Mouse (Mus musculus) forebrain, embryonic 10.5 days (tissue): Measurements from ENCODE around the gene Mroh3. TPM values are rescaled to one million over a fixed set of nuclear protein-coding genes. Genes with fewer than 3 reads are reported as not detected.

ENCODE experiments used
- DNase-seq: peaks from one replicate; pipeline ENCODE4 v3.0.0-alpha.2; 2017; ENCODE audit warnings: low spot score; ENCODE audit errors: extremely low spot score
- H3K27ac ChIP-seq: fragments of 300-500 bp; sonication (generic); 2 replicates; pipeline ENCODE4 v1.5.1; 2016; ENCODE audit warnings: mild to moderate bottlenecking
- H3K27me3 ChIP-seq: fragments of 300-500 bp; sonication (generic); 2 replicates; pipeline ENCODE4 v1.6.1; 2016; ENCODE audit warnings: mild to moderate bottlenecking; ENCODE audit not compliant: poor library complexity, severe bottlenecking
- H3K36me3 ChIP-seq: fragments of 300-500 bp; sonication (generic); replicated peaks from 2 replicates; pipeline ENCODE4 v1.6.1; 2016; ENCODE audit warnings: mild to moderate bottlenecking, moderate library complexity
- H3K4me1 ChIP-seq: fragments of 300-500 bp; sonication (generic); 2 replicates; pipeline ENCODE4 v1.6.1; 2016
- H3K4me3 ChIP-seq: fragments of 300-500 bp; sonication (generic); 2 replicates; pipeline ENCODE4 v1.5.1; 2016; ENCODE audit warnings: mild to moderate bottlenecking, moderate library complexity
- H3K9me3 ChIP-seq: fragments of 300-500 bp; sonication (generic); 2 replicates; pipeline ENCODE4 v1.6.1; 2016; ENCODE audit warnings: mild to moderate bottlenecking, moderate library complexity
- WGBS: fragments of 180-500 bp; shearing (Covaris S2); methylation state at CpG from one replicate; pipeline ENCODE4 v1.1.7; 2016; 5-methylcytosine and 5-hydroxymethylcytosine counted together
- polyA plus RNA-seq: library from polyadenylated mRNA; unstranded; fragments of >200 nt; fragmentation: Nextera tagmentation; extraction: Ambion mirVana; gene quantifications from 2 replicates; pipeline ENCODE4 v1.2.1, GENCODE M21; 2016

The Mroh3 gene
- polyA plus RNA-seq, 1 experiment from 2014 or later: 0.27 TPM

DNA sequence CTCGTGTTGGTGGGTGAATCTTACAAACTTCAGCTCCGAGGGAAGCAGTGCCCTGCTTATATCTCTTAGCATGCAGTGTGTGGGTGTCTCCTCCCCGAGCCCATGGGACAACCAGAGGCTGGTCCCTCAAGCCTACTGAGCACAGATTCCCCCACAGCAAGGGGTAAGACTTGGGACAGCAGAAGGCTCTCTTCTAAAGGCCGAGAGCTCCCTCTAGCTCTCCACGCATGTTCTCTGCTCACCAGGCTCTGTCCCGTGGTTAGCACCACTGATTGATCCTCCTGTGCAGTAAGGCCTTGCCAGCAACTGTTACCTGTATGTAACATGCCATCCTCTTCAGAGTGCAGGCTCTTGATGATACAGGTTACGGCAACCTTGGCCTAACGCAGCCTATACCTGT is 45.0 kb downstream of the Mroh3 start:
- H3K4me3 ChIP-seq: no peak overlapping the region
- H3K27ac ChIP-seq: no peak overlapping the region
- H3K9me3 ChIP-seq: no peaks in the 10 kb centered on the region
- peaks cover 63% of the 10 kb centered on the region for H3K36me3 ChIP-seq
- 69% methylated on average over 8 of the region's 8 CpGs for WGBS
- H3K27me3 ChIP-seq: no peaks in the 10 kb centered on the region
- no peak for DNase-seq
- peaks cover 20% of the 10 kb centered on the region for H3K4me1 ChIP-seq

DNA sequence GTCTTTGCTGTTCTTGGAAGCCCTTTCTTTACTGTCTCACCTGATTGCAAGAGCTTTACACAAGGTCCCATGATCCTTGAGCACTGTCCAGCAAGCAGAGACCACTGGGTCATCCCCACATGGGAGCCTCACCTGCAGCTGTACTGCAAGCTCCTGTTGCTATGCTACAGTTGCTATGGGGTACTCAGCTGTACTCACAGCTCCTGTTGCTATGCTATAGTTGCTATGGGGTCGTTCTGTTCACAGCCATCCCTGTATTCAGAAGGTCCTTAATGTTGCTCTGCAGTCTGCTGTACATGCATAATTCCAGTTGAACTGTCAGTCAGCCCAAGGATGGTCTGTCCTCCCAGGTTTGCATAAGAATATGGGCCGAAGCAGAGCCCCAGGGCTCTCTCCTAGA is 47.2 kb downstream of the Mroh3 start:
- no peaks in the 10 kb centered on the region for H3K9me3 ChIP-seq
- no peak overlapping the region for H3K4me3 ChIP-seq
- peaks cover 15% of the 10 kb centered on the region; the same call in 1 of the 2 replicates for H3K4me1 ChIP-seq
- DNase-seq: no peak
- no peak overlapping the region for H3K27ac ChIP-seq
- WGBS: 69% methylated on average over 2 of the region's 2 CpGs
- H3K27me3 ChIP-seq: no peaks in the 10 kb centered on the region
- H3K36me3 ChIP-seq: peaks cover 65% of the 10 kb centered on the region

DNA sequence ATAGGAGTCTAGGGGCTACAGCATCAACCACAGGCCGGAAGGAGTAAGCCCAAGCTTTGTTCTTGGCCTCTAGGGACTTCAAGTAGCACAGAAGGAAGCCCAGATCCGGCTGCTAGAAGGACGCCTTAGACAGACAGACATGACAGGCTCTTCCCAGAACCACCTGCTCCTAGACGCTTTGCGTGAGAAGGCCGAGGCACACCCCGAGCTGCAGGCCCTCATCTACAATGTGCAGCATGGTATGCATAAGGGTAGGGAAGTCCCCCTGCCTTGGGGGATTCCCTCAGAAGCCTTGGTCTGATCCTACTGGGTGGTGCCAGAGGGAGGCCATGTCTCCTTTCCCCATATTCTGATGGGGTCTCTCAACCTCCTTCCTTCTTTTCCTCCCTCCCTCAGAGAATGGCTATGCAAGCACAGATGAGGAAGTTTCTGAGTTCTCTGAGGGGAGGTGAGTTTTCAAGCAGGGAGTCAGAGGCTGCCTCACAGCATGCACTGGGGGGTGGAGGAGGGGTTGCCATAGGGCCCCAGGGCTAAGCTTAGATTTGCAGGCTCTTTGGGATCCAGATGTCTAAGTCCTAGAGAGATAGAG is 51.2 kb downstream of the Mroh3 start:
- Histone ChIP-seq H3K4me1 (0 out of 2 replicates have a peak, but pooled peaks cover 7% of the 10 kb centered on the region), H3K4me3 (no peak overlapping the region), H3K27ac (no peak overlapping the region), H3K36me3 (peaks cover 93% of the 10 kb centered on the region), H3K27me3 (no peaks in the 10 kb centered on the region), H3K9me3 (no peaks in the 10 kb centered on the region)
- 94% methylated on average over 7 of the region's 7 CpGs for WGBS
- DNase-seq: no peak

DNA sequence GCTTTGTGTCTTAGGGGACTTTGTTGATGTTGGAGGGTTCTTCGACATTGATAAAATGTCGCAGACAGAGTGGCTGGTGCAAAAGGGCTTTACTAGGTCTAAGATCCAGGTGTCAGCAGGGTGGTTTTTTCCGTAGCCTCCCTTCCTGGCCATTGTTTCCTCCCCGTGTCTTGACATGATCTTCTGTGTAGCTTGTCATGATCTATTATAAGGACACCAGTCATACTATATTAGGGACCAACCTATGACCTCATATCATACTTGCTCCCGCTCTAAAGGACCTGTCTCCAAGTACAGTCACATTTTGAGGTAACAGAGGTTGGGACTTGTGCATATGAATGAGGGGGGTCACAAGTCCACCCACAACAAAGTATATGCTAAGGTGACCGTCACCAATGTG is 51.7 kb downstream of the Mroh3 start:
- H3K9me3 ChIP-seq: no peaks in the 10 kb centered on the region
- H3K4me3 ChIP-seq: no peak overlapping the region
- DNase-seq: no peak
- no peak overlapping the region for H3K27ac ChIP-seq
- peaks cover 97% of the 10 kb centered on the region for H3K36me3 ChIP-seq
- 90% methylated on average over 6 of the region's 6 CpGs for WGBS
- H3K27me3 ChIP-seq: no peaks in the 10 kb centered on the region
- 0 out of 2 replicates have a peak, but pooled peaks cover 7% of the 10 kb centered on the region for H3K4me1 ChIP-seq

DNA sequence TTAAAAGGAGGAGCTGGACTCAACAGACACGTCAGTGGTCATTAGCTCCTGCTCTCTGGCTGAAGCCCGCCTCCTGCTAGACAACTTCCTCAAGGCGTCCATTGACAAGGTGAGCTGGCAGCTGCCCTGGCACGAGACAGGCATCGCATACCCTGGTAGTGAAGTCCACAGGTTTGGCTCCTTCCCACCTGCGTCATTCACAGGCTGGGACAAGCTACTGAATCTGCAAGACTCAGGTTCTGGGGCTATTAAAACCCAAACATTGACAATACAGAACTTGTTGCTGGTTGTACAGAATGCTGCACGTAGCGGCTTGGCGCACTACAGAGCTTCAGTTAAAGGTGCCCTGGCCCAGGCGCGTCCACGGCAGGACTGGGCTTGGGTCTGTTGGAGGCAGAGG is 52.3 kb downstream of the Mroh3 start:
- no peak overlapping the region for H3K4me3 ChIP-seq
- no peaks in the 10 kb centered on the region for H3K27me3 ChIP-seq
- H3K27ac ChIP-seq: no peak overlapping the region
- 0 out of 2 replicates have a peak, but pooled peaks cover 1% of the 10 kb centered on the region for H3K4me1 ChIP-seq
- no peak for DNase-seq
- H3K36me3 ChIP-seq: peaks cover 95% of the 10 kb centered on the region
- H3K9me3 ChIP-seq: no peaks in the 10 kb centered on the region
- 94% methylated on average over 12 of the region's 12 CpGs for WGBS

DNA sequence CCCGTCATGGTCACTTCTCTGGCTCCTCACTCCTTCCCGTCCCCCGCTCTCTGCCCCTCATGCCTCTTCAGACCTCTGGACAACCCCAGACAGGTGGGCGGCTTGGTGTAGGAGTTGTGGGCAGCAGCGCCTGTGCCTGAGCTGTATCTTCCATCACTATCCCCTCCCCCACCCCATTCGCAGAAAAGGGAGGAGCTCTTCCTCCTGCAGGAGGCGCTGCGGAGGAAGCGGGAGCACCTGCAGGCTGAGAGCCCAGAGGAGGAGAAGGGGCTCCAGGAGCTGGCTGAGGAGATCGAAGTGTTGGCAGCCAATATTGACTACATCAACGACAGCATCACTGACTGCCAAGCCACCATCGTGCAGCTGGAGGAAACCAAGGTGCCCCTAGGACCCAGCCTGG is 52.8 kb downstream of the Mroh3 start:
- WGBS: 37% methylated on average over 12 of the region's 12 CpGs
- Histone ChIP-seq H3K4me3 (no peak overlapping the region), H3K9me3 (no peaks in the 10 kb centered on the region), H3K27me3 (no peaks in the 10 kb centered on the region), H3K36me3 (peaks cover 93% of the 10 kb centered on the region), H3K27ac (no peak overlapping the region), H3K4me1 (no peaks in the 10 kb centered on the region)
- no peak for DNase-seq

DNA sequence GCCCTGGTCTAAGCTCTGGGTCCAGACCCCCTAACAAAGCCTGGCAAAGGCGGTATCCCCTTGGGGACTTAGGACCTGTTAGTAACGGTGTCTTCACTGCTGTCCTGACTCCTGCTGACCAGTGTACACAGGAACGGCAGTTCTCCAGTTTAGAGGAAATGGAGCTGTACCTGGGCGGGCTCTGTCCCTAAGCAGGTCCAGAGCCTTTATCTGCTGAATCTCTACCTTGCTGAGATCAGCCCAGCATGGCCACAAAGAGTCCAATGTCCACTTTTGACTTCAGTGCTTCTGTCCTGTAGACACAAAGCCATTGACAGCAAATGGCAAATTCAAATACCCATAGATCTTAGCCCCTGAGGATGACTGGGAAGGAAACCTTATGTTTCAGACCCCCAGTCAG is 55.7 kb downstream of the Mroh3 start:
- WGBS: 89% methylated on average over 4 of the region's 4 CpGs

DNA sequence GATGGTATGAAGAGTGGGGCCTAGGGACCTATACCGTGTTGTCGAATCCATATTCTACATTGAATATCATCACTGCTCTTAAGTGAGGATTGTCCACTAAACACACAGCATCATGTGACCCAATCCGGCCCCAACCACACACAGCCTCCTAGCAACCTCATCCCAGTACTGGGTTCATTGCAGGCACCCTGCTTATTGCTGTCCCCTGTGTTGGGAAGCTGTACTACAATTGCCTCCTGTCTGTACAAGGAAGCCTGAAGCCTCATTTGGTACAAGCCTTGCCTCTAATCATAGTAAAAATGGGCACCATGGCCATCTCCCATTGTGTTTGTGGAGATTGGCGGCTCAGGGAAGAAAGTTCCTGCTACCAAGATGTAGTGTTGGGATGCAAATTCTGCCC is 56.3 kb downstream of the Mroh3 start:
- no peaks in the 10 kb centered on the region for H3K9me3 ChIP-seq
- 95% methylated on average over 4 of the region's 4 CpGs for WGBS
- peaks cover 94% of the 10 kb centered on the region for H3K36me3 ChIP-seq
- no peak for DNase-seq
- no peak overlapping the region for H3K4me3 ChIP-seq
- H3K27me3 ChIP-seq: no peaks in the 10 kb centered on the region
- H3K27ac ChIP-seq: no peak overlapping the region
- no peaks in the 10 kb centered on the region for H3K4me1 ChIP-seq

More for the DNA sequence above, 55.7 kb downstream of the Mroh3 start:
- DNase-seq: no peak
- no peaks in the 10 kb centered on the region for H3K4me1 ChIP-seq
- peaks cover 94% of the 10 kb centered on the region for H3K36me3 ChIP-seq
- no peak overlapping the region for H3K27ac ChIP-seq
- H3K9me3 ChIP-seq: no peaks in the 10 kb centered on the region
- H3K27me3 ChIP-seq: no peaks in the 10 kb centered on the region
- H3K4me3 ChIP-seq: no peak overlapping the region

DNA sequence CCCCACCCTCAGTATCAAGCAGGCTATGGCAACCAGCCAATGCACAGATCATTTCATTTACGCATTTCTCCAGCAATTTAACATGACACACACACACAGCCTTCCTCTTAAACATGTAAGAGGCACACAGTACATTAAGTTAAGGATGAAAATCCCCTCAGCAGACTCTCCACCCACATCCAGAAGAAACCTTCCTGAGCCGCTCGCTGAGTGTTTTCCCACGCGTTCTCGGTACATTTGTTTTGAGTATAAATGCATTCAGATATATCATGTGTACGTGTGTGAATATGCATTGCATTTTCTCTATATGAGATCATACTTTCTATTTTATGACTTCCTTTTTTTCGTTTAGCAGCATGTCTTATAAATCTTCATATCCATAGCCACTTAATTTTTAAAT is 61.3 kb downstream of the Mroh3 start:
- whole genome bisulfite sequencing: 93% methylated on average over 8 of the region's 8 CpGs
- peaks cover 97% of the 10 kb centered on the region for H3K36me3 ChIP-seq
- DNase-seq: no peak

DNA sequence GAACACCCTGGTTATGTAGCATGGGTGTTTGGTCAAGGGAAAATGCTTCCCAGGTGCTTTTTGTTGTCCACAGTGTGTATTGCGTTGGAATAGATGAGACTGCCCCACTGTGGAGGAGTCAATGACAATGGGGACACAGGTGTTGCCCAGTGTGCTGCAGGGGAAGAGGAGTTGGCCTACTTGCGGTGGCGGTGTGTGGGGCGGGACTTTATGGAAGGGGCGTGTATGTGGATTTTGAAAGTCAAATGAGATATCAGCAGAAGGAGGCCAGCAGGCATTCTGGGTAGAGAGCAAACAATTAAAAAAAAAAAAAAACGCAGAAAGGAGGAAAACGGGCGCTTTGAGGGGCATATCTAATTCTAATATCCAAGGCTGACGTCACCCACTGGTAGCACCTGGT is 62.9 kb downstream of the Mroh3 start:
- no peak for DNase-seq
- no peak overlapping the region for H3K4me3 ChIP-seq
- no peak overlapping the region for H3K27ac ChIP-seq
- no peaks in the 10 kb centered on the region for H3K27me3 ChIP-seq
- H3K4me1 ChIP-seq: peaks cover 1% of the 10 kb centered on the region
- WGBS: 90% methylated on average over 9 of the region's 9 CpGs
- no peaks in the 10 kb centered on the region for H3K9me3 ChIP-seq
- peaks cover 94% of the 10 kb centered on the region for H3K36me3 ChIP-seq

More for the DNA sequence above, 61.3 kb downstream of the Mroh3 start:
- no peak overlapping the region for H3K27ac ChIP-seq
- H3K4me1 ChIP-seq: no peaks in the 10 kb centered on the region
- no peaks in the 10 kb centered on the region for H3K27me3 ChIP-seq
- no peak overlapping the region for H3K4me3 ChIP-seq
- H3K9me3 ChIP-seq: no peaks in the 10 kb centered on the region

DNA sequence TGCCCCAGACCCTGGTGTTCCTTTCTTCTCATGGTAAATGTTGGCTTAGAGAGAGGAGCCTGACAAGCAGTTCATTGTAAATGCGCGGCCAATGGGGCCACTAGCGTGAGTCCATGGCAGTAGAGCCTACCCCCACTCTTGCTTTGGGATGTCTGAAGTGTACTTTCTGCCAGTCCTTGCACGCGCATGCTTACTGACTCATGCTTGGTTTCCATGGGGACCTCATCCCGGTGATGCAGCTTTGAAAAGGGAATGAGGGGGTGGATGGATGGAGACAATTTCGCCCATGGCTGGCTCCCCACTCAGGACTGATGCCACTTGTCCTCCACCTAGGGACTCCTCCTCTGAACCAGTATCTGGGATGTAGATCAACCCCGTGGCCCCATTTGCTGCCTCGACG is 69.1 kb downstream of the Mroh3 start:
- Histone ChIP-seq H3K36me3 (peaks cover 35% of the 10 kb centered on the region), H3K4me1 (peaks cover 60% of the 10 kb centered on the region), H3K27ac (peak overlapping the region; percentile 45; the same call in 1 of the 2 replicates), H3K9me3 (no peaks in the 10 kb centered on the region), H3K4me3 (no peak overlapping the region), H3K27me3 (peaks cover 12% of the 10 kb centered on the region)
- DNase-seq: no peak
- 84% methylated on average over 10 of the region's 10 CpGs for WGBS

DNA sequence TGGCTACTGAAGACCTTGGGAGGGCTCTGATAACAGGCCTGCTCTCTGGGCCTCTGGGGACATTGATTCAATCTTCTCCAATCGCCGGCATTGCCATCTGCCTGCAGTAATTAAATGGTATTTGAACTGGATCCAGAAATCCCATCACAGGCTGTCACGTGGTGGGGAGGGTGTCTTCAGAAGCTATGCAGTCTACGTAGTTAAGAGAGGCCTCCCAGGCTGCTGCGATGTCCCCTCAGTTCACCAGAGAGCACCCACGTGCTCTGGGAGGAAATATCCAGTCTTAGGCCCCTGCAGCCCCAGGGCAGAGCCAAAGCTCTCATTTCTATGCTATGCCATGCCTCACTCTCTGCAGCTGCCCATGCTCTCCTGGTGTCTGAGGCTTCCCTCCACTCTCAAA is 70.3 kb downstream of the Mroh3 start:
- Histone ChIP-seq H3K36me3 (peaks cover 23% of the 10 kb centered on the region), H3K4me1 (peaks cover 71% of the 10 kb centered on the region), H3K27ac (0 out of 2 replicates have a peak overlapping the region, but pooled peaks have one; percentile 45), H3K4me3 (no peak overlapping the region), H3K27me3 (peaks cover 19% of the 10 kb centered on the region), H3K9me3 (no peaks in the 10 kb centered on the region)
- DNase-seq: no peak
- 68% methylated on average over 6 of the region's 6 CpGs for WGBS

DNA sequence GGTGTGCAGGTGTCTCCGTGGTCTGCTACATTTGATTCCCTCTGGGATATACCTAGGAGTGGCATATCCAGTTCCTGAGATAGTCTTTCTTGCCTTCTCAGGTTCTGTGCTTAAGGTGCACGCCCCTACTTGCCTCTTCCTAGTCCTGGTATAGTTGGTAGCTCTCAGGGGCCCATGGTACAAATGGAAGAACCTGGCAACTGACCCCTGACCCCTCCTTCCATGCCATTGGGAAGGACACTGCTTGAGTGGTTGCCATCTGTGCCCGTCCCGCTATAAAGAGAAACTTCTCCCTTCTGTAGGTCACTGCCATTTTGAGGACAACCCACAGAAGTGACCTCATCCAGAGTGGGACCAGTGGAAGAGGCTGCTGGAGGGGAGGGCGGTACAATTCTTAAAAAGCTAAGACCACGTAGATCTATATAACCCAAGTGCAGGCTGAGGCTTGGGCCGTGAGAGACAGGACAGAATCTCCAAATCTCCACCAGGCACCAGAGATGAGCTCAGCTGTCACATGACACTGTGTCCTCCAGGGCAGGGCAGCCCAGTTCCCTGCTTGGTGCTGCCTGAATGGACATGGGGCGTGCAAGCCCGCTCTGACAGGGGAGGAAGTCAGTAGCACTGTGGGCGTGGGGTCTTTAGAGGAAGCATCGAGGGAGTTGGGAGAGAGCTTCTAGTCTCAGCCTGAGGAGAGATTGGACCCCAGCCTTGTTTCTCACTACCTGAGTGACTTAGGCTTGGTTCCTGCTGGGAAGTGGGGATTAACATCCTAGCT is 71.3 kb downstream of the Mroh3 start:
- Histone ChIP-seq H3K27ac (peak overlapping the region; percentile 45; the same call in 1 of the 2 replicates), H3K9me3 (no peaks in the 10 kb centered on the region), H3K36me3 (peaks cover 14% of the 10 kb centered on the region), H3K4me1 (peaks cover 81% of the 10 kb centered on the region), H3K4me3 (no peak overlapping the region), H3K27me3 (peaks cover 28% of the 10 kb centered on the region)
- DNase-seq: no peak
- 86% methylated on average over 11 of the region's 11 CpGs for WGBS
